Mouse (Mus musculus): Measurements from ENCODE around the gene Pigr. TPM values are rescaled to one million over a fixed set of nuclear protein-coding genes. Genes with fewer than 3 reads are reported as not detected.

Gene Pigr
- not detected in 2 replicates for polyA plus RNA-seq (2015; fragmentation: Nextera tagmentation; extraction: Ambion mirVana)

DNA sequence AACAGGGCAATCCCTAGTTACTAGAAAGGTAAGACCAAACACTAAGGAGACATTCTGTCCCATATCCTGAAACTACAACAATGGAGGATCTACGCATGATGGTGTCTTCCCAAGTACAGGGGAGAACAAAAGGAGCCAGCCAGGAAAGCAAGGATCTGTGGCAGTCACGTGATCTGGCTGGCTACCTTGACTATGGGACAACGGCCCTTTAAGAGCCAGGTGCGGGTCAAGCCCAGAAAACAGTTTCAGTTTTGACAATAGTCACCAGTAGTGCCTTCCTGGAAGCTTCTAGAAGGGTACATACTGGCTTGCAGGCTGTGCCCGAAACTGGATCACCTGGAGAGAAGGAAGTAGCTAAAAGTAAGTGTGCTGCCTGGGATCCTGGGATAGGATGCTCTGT is at the start of gene Pigr:
Gene Pigr (plus strand): TSS at position 237 of the 400 bp plus-strand sequence.
- no peak for ATAC-seq (ENCODE audit: low FRiP score, low read depth)
- no peaks in the 10 kb centered on the region for H3K4me1 ChIP-seq (replicated peaks)
- no peaks in the 10 kb centered on the region for H3K27me3 ChIP-seq
- H3K9me3 ChIP-seq: no peaks in the 10 kb centered on the region
- no peak within 1 kb of the TSS for H3K4me2 ChIP-seq
- no peak within 1 kb of the TSS for H3K4me3 ChIP-seq
- 90% methylated on average over 5 of the region's 5 CpGs for WGBS
- no peak within 1 kb of the TSS for H3K27ac ChIP-seq (replicated peaks)
- H3K9ac ChIP-seq: no peak within 1 kb of the TSS
- H3K36me3 ChIP-seq: no peaks in the 10 kb centered on the region

DNA sequence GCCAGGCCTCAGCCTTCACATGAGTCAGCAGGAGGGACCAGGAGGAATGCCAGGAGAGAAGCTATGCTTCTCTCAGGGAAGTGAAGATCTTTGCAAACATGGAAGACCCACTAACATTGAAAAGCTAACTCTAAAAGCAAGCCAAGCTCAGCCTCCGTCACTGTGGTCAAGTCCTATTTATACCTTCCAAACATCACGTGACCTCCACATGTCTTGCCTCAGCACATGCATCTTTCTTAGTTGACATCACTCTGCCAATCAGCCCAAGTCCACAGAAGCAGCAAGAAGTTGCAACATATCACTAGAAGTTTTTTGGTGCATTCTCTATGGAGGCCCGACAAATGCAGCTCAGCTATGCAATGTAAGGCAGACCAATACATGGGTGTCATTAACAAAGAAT is 46.6 kb upstream of the Pigr start:
- no peak overlapping the region for H3K9ac ChIP-seq
- 88% methylated on average over 3 of the region's 3 CpGs for WGBS
- H3K36me3 ChIP-seq: no peaks in the 10 kb centered on the region
- no peak overlapping the region for H3K27ac ChIP-seq (replicated peaks)
- ATAC-seq (ENCODE audit: low FRiP score, low read depth): no peak
- no peaks in the 10 kb centered on the region for H3K9me3 ChIP-seq
- no peak overlapping the region for H3K4me3 ChIP-seq
- H3K4me1 ChIP-seq (replicated peaks): no peaks in the 10 kb centered on the region
- no peaks in the 10 kb centered on the region for H3K27me3 ChIP-seq
- H3K4me2 ChIP-seq: no peak overlapping the region

DNA sequence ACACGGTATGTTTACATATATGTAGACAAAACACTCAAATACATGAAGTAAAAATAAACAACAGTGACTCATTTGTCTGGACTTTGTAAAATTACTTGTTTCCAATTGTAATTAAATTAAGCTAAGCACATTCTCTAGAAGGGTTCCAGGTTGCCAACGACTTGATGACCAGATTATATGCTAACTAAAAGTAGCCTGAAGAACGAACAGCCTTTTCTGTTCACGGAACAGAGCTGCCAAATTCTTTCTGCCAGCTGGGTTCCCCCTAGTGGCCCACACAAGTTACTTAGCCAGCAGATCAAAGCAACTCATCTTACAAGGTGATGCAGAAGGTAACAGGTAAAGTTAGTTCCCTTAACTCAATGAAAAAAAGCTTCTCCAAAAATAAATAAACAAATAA is 42.4 kb upstream of the Pigr start:
- no peak for ATAC-seq (ENCODE audit: low FRiP score, low read depth)
- 28% methylated on average over 4 of the region's 4 CpGs for WGBS
- H3K4me3 ChIP-seq: no peak overlapping the region
- no peaks in the 10 kb centered on the region for H3K4me1 ChIP-seq (replicated peaks)
- H3K9me3 ChIP-seq: no peaks in the 10 kb centered on the region
- no peak overlapping the region for H3K4me2 ChIP-seq
- H3K27ac ChIP-seq (replicated peaks): no peak overlapping the region
- H3K36me3 ChIP-seq: no peaks in the 10 kb centered on the region
- H3K9ac ChIP-seq: no peak overlapping the region
- H3K27me3 ChIP-seq: no peaks in the 10 kb centered on the region

DNA sequence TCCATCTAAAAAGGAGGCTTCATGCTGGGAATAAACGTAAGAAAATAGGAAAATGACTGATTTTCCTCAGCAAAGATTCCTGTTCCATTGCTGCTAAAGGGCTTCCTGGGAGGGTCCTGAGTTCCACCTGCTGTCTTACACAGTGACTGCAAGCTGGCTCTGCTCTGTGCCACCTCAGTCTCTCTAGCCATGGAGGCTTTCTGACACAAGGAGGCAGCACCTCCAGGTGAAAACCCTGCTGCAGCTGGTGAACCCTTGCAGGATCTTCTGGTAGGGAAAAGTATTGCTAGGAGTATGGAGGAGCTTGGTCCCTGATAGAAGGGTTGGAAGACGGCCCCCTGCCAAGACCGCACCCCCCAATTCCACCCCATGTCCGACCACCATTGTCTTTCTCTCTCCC is 39.5 kb upstream of the Pigr start:
- H3K36me3 ChIP-seq: no peaks in the 10 kb centered on the region
- no peak overlapping the region for H3K9ac ChIP-seq
- H3K9me3 ChIP-seq: no peaks in the 10 kb centered on the region
- no peak overlapping the region for H3K27ac ChIP-seq (replicated peaks)
- no peaks in the 10 kb centered on the region for H3K27me3 ChIP-seq
- no peak overlapping the region for H3K4me3 ChIP-seq
- no peaks in the 10 kb centered on the region for H3K4me1 ChIP-seq (replicated peaks)
- ATAC-seq (ENCODE audit: low FRiP score, low read depth): no peak
- H3K4me2 ChIP-seq: no peak overlapping the region
- 42% methylated on average over 4 of the region's 4 CpGs for whole genome bisulfite sequencing

DNA sequence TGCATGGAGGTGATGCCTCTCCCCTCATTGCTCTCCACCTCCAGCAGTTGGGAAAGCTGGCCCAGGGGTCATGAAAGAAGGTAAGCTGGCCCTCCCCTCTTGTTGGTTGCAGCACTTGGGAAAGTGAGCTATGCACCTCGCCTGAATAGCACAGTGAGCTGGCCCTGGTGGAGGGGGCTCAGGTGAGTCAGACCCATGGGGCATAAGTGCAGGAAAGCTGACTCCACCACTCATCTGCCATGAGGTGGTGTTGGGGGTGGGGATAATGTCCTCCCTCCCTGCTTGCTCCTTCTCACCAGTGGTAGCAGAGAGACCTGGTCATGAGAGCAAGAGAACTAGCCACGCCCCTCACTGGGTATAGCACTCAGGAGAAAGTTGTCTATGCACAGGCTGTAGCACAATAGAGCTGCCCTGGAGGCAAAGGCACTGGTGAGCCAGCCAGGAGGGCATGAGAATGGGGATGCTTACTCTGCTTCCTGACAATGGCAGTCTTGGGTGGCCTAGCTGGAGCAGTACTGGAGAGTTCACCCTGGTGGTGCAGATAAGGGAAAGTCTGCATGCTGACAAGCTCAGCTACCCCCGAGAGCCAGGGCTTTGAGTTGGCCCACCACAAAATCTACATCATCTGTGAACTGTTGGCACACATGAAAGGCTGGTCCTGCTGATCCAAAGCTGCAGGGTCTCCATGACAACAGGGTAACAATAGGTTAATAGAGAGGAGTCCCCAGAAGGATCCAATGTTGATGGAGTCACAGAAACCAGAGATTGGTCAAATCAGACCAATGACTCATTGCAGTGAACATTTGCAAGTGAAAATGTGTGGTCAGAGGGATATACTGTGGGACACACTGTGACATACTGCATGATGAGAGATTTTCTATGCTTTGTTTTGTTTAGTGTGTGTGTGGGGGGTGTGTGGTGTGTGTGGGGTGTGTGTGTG is 36.7 kb upstream of the Pigr start:
- 49% methylated on average over 3 of the region's 3 CpGs for WGBS
- Histone ChIP-seq H3K9ac (no peak overlapping the region), H3K4me1 (replicated peaks) (no peaks in the 10 kb centered on the region), H3K4me2 (no peak overlapping the region), H3K9me3 (no peaks in the 10 kb centered on the region), H3K4me3 (no peak overlapping the region), H3K27me3 (no peaks in the 10 kb centered on the region), H3K27ac (replicated peaks) (no peak overlapping the region), H3K36me3 (no peaks in the 10 kb centered on the region)
- ATAC-seq (ENCODE audit: low FRiP score, low read depth): no peak

DNA sequence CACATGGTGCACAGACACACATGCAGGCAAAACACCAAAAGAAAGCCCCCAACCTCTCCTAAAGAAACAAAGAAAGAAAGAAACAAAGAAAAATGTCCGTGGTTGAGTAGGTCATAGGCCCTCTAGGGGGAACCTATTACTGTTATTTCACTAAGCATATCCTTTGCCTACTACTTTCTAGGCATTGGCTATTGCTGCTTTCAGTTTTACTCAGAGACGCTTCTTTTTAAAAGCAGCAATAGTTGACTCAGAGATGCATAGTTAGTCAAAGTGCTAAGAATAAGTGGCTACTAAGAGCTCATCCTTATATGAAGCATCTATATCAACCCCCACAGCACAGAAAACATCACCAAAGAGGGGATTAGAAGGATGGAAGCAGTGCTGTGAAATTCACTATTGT is 31.2 kb upstream of the Pigr start:
- H3K9me3 ChIP-seq: no peaks in the 10 kb centered on the region
- no peaks in the 10 kb centered on the region for H3K36me3 ChIP-seq
- no peak overlapping the region for H3K4me3 ChIP-seq
- ATAC-seq (ENCODE audit: low FRiP score, low read depth): no peak
- no peak overlapping the region for H3K9ac ChIP-seq
- 74% methylated on average over 2 of the region's 2 CpGs for WGBS
- no peak overlapping the region for H3K27ac ChIP-seq (replicated peaks)
- no peak overlapping the region for H3K4me2 ChIP-seq
- H3K4me1 ChIP-seq (replicated peaks): no peaks in the 10 kb centered on the region
- H3K27me3 ChIP-seq: no peaks in the 10 kb centered on the region

DNA sequence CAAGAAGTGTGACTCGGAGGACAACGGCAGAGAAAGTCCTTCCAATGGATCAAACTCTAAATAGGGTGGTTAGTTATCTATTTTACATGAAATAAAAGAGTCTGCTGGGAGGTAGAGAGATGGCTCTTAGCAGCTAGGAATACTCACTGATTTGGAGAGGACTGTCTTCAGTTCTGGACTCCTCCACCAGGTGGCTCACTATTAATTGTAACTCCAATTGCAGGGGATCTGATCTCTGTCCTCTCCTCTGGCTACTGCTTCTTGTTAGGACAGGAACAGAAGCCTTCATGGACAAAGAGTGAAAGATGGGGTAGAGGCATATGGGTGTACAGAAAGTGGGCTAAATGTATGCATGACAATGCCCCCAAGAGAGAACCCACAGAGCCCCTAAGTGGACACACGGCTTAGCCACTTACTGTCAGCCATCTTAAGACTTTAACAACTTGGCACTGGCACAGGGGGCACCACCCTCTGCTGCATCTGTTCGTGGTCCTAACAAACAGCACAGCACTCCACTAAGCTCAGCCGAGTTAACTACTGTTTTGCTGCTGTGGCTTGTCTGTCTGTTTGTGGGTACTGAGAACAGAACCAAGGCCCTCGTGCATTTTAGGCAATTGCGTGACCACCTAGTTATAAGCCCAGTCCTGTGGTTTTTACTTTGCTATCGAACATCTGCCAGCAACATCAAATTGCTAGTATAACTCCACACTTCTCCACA is 29.4 kb upstream of the Pigr start:
- Histone ChIP-seq H3K4me1 (replicated peaks) (no peaks in the 10 kb centered on the region), H3K36me3 (no peaks in the 10 kb centered on the region), H3K9me3 (no peaks in the 10 kb centered on the region), H3K27ac (replicated peaks) (no peak overlapping the region), H3K4me3 (no peak overlapping the region), H3K9ac (no peak overlapping the region), H3K4me2 (no peak overlapping the region), H3K27me3 (no peaks in the 10 kb centered on the region)
- 86% methylated on average over 8 of the region's 8 CpGs for WGBS
- ATAC-seq (ENCODE audit: low FRiP score, low read depth): no peak

DNA sequence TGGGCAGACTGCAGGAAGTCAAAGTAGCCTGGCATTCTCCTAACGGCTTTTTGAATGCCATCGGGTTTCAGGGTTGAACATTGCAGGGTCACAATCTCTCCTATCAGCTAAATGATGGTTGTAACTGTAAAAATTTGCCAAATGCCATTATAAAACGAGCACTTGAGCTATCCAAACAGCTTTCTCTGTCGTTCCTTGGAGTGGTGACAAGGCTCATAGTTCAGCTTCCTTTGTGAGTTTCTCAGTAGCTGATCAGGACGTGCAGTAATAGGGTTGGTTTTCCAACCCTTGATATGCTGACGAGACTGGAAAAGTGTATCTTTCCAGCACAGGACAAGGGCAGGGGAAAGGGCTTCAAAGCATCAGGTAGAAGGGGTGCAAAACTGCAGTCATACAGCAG is 28.4 kb upstream of the Pigr start:
- Histone ChIP-seq H3K36me3 (no peaks in the 10 kb centered on the region), H3K27ac (replicated peaks) (no peak overlapping the region), H3K4me3 (no peak overlapping the region), H3K4me1 (replicated peaks) (no peaks in the 10 kb centered on the region), H3K9me3 (no peaks in the 10 kb centered on the region), H3K4me2 (no peak overlapping the region), H3K27me3 (no peaks in the 10 kb centered on the region), H3K9ac (no peak overlapping the region)
- no peak for ATAC-seq (ENCODE audit: low FRiP score, low read depth)
- WGBS: 81% methylated on average over 6 of the region's 6 CpGs

DNA sequence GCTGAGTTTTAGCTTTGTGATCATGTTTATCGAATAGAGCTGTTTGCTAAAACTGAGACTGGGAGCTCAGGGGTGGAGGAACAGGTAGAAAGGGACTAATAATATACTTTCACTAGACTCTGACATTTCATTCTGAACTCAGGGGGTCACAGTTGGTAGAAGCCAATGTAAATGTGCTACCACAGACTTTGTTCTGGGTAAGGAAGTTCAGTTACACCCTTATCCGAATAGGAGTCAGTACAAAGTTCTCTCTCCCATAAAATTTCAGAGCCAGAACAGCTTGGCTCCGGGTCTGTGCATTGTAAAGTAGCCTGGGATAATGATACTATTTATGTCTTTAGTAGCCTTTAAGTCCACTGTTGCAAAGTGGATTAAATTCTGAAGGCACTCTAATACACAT is 27.9 kb upstream of the Pigr start:
- no peaks in the 10 kb centered on the region for H3K4me1 ChIP-seq (replicated peaks)
- no peaks in the 10 kb centered on the region for H3K27me3 ChIP-seq
- H3K27ac ChIP-seq (replicated peaks): no peak overlapping the region
- WGBS: 81% methylated on average over 3 of the region's 3 CpGs
- H3K4me3 ChIP-seq: no peak overlapping the region
- H3K4me2 ChIP-seq: no peak overlapping the region
- no peaks in the 10 kb centered on the region for H3K36me3 ChIP-seq
- H3K9me3 ChIP-seq: no peaks in the 10 kb centered on the region
- no peak overlapping the region for H3K9ac ChIP-seq
- ATAC-seq (ENCODE audit: low FRiP score, low read depth): no peak

DNA sequence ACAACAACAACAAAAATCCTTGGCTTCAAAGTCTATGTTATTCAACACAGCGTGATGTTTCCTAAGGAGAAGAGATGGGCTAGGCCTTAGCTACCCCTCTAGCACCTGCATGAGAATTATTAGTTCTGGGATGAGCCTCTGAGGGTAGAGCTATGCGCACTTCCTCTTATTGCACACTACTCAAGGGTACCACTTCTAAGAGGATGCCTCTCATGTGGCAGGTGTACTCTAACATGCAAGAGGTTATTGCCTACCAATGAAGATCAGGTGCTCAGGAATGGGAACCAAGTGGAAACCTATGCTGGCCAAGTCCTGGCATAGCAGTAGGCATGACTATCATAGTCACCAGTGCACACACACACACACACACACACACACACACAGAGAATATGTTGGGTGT is 27.1 kb upstream of the Pigr start:
- H3K4me3 ChIP-seq: no peak overlapping the region
- no peak overlapping the region for H3K9ac ChIP-seq
- no peaks in the 10 kb centered on the region for H3K9me3 ChIP-seq
- H3K27me3 ChIP-seq: no peaks in the 10 kb centered on the region
- ATAC-seq (ENCODE audit: low FRiP score, low read depth): no peak
- 92% methylated on average over 2 of the region's 2 CpGs for WGBS
- no peaks in the 10 kb centered on the region for H3K36me3 ChIP-seq
- H3K27ac ChIP-seq (replicated peaks): no peak overlapping the region
- H3K4me2 ChIP-seq: no peak overlapping the region
- no peaks in the 10 kb centered on the region for H3K4me1 ChIP-seq (replicated peaks)

DNA sequence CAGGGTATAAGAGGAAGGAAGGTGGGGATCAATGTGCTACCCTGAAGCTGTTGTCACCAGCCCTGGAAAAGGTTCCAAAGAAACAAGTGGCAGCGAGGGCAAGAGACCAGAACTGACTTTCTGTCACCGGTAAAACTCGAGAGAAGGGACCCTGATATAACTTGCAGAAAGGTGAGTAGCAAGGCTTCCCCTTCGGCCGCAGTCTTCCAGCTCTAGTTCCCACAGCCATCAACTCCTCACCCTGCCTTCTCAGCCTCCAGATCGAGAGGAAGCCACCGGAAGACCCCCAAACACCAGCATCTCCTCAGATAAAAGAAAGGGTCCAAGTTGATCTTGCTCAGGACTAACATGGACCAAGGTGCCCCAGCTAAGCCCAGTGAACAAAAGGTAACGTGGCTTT is 25.9 kb upstream of the Pigr start, which contains the start of gene Fcamr:
Gene Fcamr (plus strand): TSS at position 301 of the 400 bp plus-strand sequence.
- H3K27me3 ChIP-seq: no peaks in the 10 kb centered on the region
- no peaks in the 10 kb centered on the region for H3K36me3 ChIP-seq
- H3K9me3 ChIP-seq: no peaks in the 10 kb centered on the region
- no peaks in the 10 kb centered on the region for H3K4me1 ChIP-seq (replicated peaks)
- ATAC-seq (ENCODE audit: low FRiP score, low read depth): no peak
- H3K27ac ChIP-seq (replicated peaks): no peak within 1 kb of the TSS
- no peak within 1 kb of the TSS for H3K4me2 ChIP-seq
- H3K9ac ChIP-seq: no peak within 1 kb of the TSS
- no peak within 1 kb of the TSS for H3K4me3 ChIP-seq
- 88% methylated on average over 8 of the region's 8 CpGs for WGBS

DNA sequence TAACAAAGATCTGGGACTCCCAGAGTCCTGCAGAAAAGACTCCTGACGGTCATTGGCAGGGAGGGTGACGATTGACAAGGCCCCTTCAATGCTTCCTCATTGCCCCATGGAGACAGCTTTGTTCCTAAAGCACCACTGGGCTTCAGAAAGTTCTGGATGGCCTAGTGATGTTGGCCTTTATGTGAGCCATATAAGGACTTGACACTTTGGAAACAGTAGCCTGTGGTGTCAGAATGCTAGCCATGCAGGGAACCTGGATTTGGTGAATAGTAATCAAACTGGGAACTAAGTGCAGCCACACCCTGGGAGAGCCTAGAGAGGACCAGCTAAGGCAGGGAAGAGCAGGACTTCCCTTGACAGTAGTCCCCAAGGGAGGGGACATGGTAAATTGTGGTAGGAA is 25.0 kb upstream of the Pigr start:
- Histone ChIP-seq H3K4me1 (replicated peaks) (no peaks in the 10 kb centered on the region), H3K36me3 (no peaks in the 10 kb centered on the region), H3K4me2 (no peak overlapping the region), H3K9me3 (no peaks in the 10 kb centered on the region), H3K4me3 (no peak overlapping the region), H3K27me3 (no peaks in the 10 kb centered on the region), H3K27ac (replicated peaks) (no peak overlapping the region), H3K9ac (no peak overlapping the region)
- no peak for ATAC-seq (ENCODE audit: low FRiP score, low read depth)
- 67% methylated on average over 2 of the region's 2 CpGs for WGBS

Data from hindbrain, embryonic 15.5 days (tissue).